Mouse (Mus musculus) spleen, postnatal 36 days (tissue): Measurements from ENCODE around the gene Sh2d2a.
"Not testable (repeated sequence)": the region's sequence is repeated elsewhere in the genome, so short reads cannot be mapped to it uniquely, and the experiment has no call there.

Experiments
- DNase-seq, 2 experiments: peaks; one replicate each; pipeline ENCODE4 v3.0.0; 2022; ENCODE audit warnings: low spot score in 2 of 2, mixed read lengths in 1 of 2

The Sh2d2a gene

DNA sequence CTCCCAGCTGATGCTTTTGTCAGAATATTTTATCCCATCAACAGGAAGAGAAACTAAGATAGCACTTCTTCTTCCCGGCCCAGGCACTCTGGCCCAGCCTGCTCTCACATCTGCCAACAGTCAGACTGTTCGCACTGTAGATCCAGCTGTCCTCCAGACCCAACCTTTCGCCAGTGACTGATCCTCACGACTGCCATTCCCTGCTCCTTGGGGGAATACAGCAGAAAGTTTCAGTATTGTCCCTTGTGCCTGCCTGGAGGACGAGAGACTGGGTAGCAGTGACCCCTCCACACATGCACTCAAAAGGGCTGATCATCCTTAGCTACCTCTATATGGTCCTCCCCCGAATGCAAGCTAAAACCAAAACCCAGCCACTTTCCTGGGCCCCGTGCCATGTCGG, 9.4 kb downstream of the Sh2d2a start:
- no peak for DNase-seq

DNA sequence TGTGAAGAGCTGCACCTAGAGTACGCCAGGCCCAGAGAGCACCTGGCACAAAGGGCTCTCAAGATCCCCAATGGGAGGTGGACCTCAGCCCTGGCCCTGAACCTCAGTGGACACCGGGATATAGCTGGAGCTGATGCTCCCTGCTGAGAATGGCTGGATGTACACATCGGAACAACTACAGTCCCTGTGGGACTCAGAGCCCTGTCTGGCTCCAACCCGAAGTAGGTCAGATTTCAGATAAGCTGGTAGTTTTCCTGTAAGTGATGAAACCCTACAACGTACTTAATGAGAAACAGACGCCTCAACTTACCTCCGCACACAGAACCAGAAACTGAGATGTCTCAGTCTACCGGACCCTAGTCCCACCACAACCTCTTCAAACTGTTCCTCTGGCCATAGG, 11.1 kb downstream of the Sh2d2a start:
- no peak for DNase-seq

GRCm38 (mm10) chr3:87859813-87860212, 13.3 kb downstream of the Sh2d2a start:
- DNase-seq: peak; percentile 47 to 55

DNA sequence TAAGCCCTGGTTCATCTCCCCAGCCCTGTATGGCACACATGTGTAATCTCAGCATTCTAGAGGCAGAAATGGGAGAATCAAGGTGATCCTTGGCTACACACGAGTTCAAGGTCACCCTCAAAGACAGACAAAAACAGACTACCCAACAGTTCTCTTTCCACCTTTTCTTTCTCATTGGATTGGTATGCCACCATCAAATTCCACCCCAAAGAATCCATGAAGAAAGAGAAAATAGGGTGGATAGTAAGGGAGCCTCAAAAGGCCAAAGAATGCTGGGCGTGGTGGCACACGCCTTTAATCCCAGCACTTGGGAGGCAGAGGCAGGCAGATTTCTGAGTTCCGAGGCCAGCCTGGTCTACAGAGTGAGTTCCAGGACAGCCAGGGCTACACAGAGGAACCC, 17.6 kb downstream of the Sh2d2a start:
- DNase-seq: not testable (repeated sequence)

GRCm38 (mm10) chr3:87877730-87878129, 31.2 kb downstream of the Sh2d2a start:
- DNase-seq: no peak

DNA sequence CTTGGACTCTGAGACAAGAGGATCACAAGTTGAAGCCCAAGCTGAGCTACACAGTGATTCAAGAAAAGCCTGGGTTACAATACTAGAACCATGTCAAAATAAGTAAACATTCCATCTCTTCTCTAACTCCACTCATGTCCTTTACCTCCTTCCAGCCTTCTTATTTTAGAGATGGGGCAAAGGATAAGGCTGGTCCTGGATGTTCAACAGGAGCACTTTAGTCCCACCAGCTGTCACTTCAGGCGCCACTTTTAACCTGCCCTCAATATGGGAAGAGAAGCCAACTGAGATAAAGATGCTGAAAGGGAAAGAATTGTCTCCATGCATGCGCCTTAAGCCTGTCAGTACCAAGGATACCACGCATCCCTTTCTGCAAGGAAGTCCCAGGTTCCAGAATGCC, 37.7 kb downstream of the Sh2d2a start:
- DNase-seq: no peak

GRCm38 (mm10) chr3:87884708-87885251, 38.2 kb downstream of the Sh2d2a start:
- peak; percentile 20 to 36 for DNase-seq

DNA sequence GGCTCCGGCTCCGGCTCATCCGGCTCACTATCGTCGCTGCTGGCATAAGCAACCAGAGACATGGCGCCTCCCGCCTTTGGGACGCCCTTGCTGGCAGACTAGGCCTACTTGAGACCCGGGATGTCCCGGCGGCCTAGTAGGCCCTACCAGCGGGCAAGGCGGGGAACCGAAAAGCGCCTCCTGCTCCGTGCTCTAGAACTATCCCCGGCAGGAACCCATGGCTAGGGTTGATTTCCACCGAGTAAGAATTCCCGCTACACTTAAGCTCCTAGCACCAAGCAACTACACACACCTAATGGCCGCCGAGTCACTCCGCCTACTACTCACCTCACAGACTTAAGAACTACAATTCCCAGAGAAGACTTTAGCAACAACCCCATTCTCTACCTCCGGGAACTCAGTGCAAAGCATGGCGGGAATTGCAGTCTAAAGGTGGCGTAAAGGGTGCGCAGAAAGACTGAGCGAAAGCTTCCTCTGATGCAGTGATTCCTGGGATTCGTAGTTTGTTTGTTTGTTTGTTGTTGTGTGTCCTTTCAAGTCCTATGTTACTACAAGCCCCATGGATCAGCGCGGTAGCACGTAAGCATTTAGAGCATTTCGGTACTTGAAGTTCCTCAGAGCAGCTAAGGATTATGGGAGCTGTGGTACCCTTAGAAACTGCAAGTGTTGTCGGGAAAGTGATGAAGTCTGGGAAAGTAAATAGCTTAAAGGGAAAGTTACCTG, 38.9 kb downstream of the Sh2d2a start, which contains the start of gene Prcc:
Gene Prcc (minus strand): TSS at position 328 of the 723 bp plus-strand sequence.
- DNase-seq: peak; percentile 96 to 98

GRCm38 (mm10) chr3:87886004-87886365, 39.4 kb downstream of the Sh2d2a start:
- no peak for DNase-seq

GRCm38 (mm10) chr3:87886416-87886815, 39.9 kb downstream of the Sh2d2a start:
- DNase-seq: peak in 1 of 2 experiments; percentile 29

DNA sequence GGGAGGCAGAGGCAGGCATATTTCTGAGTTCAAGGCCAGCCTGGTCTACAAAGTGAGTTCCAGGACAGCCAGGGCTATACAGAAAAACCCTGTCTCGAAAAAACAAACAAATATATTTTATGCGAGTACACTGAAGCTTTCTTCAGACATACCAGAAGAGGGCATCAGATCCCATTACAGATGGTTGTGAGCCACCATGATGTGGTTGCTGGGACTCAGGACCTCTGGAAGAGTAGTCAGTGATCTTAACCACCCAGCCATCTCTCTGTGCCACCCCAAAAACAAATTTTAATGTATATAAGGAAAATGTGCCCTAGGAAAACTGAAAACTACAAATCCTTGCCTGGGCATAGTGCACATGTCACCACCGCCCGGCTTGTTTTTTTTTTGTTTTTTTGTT, 40.8 kb downstream of the Sh2d2a start:
- not testable (repeated sequence) for DNase-seq

GRCm38 (mm10) chr3:87891481-87891880, 44.9 kb downstream of the Sh2d2a start:
- DNase-seq: no peak

DNA sequence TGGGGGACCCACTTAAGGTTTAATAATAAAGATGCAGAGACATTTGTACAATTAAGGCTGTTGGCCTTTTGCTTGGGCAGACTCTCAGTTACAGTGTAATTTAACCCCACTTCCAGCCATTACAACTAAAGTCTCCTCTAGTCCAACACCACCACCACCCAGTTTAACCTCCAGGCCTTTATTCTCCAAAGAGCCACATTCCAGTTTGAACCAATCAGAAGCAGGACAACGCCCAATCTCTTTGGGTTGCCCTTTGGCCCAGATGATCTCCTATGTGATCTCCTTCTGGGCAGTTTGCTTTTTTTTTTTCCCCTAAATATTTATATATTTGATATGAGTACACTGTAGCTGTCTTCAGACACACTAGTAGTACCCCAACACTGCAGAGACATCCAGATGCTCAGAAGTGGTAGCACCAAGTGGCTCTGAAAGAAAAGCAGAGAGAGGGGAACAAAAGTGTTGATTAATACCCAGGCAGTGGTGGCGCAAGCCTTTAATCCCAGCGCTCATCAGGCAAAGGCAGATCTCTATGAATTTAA, 46.9 kb downstream of the Sh2d2a start:
- no peak for DNase-seq

DNA sequence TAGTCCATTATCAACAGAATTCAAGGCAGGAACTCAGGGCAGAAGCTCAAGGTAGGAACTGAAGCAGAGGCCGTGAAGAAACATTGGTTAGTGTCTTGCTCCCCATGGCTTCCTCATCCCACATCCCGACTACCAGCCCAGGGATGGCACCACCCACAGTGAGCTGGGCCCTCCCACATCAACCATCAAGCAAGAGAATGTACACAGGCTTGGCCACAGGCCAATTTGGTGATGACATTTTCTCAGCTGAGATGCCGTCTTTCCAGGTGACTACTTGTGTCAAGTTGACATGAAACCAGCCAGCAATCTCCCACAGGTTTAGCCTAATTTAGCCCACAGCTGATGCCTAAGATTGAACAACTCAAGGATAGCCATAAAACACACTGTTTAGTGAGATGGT, 52.7 kb downstream of the Sh2d2a start:
- no peak for DNase-seq

DNA sequence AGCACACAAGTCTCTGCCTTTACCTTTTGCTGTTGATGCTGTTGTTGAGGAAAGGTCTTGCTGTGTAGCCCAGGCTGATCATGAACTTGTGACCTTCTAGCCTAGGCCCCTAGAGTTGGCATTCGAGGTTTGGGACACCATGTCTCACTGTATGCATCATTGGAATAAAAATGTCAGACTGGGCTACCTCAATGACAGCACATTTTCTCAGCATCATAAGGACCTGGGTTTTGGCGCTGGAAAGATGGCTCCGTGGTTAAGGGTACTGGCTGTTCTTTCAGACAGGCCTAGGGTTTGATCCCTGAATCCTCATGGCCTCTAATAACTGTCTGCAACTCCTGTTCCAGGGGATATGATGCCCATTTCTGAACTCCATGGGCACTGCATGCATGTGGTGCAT, 53.2 kb downstream of the Sh2d2a start:
- DNase-seq: no peak

GRCm38 (mm10) chr3:87901036-87901624, 54.6 kb downstream of the Sh2d2a start:
- peak; percentile 54 to 69 for DNase-seq

GRCm38 (mm10) chr3:87901959-87902358, 55.4 kb downstream of the Sh2d2a start:
- not testable (repeated sequence) for DNase-seq

- no peak for DNase-seq
Measured at GRCm38 (mm10) chr3:87903821-87904220, 57.3 kb downstream of the Sh2d2a start.
